15 mouse cellular contexts compared by ENCODE assay signal in genomic region chr8:125317584-125317991, GRCm38 (mm10).
DNase-seq lines count a peak whose midpoint lies in the region; ATAC-seq lines count a peak whose summit lies in the region.
"Had no signal": no experiment of that assay in that cellular context is flagged by ENCODE, and none has a peak within 500 bp of the region (broad histone marks: within the 10 kb centered on the region; RNA-seq: fewer than 3 reads in every experiment).

No protein-coding gene starts in this region.

- no peak overlapping the region for H3K4me3 ChIP-seq in heart, embryonic 11.5 days (ENCODE audit: low read depth, low read length)
- no peak overlapping the region for H3K4me3 ChIP-seq in forebrain, embryonic 10.5 days
- no peak overlapping the region for H3K4me3 ChIP-seq in midbrain, embryonic 16.5 days (ENCODE audit: low read depth, low read length)
- no peak overlapping the region for H3K4me3 ChIP-seq in midbrain, embryonic 15.5 days
- H3K4me3 ChIP-seq: embryonic facial prominence, embryonic 12.5 days; forebrain, embryonic 13.5 days; heart, embryonic 13.5 days; intestine, embryonic 15.5 days; myocyte had no signal

- H3K9me3 ChIP-seq in heart, embryonic 11.5 days (replicated peaks; ENCODE audit: control insufficient read depth, low read length): no peaks in the 10 kb centered on the region
- H3K9me3 ChIP-seq in forebrain, embryonic 10.5 days: no peaks in the 10 kb centered on the region
- no peaks in the 10 kb centered on the region for H3K9me3 ChIP-seq in midbrain, embryonic 16.5 days (replicated peaks; ENCODE audit: control insufficient read depth, low read length, poor library complexity, severe bottlenecking)
- H3K9me3 ChIP-seq in midbrain, embryonic 15.5 days: no peaks in the 10 kb centered on the region
- H3K9me3 ChIP-seq: embryonic facial prominence, embryonic 12.5 days; forebrain, embryonic 13.5 days; heart, embryonic 13.5 days; intestine, embryonic 15.5 days had no signal

- peak; percentile 79 to 82 for DNase-seq in heart, adult 18-20 months
- peak; percentile 36 for DNase-seq in NIH3T3 (ENCODE audit: low read depth)
- DNase-seq in cerebellum, postnatal 10 days: peak; percentile 97 to 98
- DNase-seq in heart, adult 8-10 months (ENCODE audit: low spot score): peak; percentile 69
- DNase-seq in forebrain, embryonic 10.5 days (ENCODE audit: extremely low spot score, low spot score): no peak
- DNase-seq: kidney, postnatal 25 days; liver had no signal

- H3K36me3 ChIP-seq in heart, embryonic 11.5 days (ENCODE audit: control insufficient read depth, insufficient read depth, low read length): no peaks in the 10 kb centered on the region
- no peaks in the 10 kb centered on the region for H3K36me3 ChIP-seq in forebrain, embryonic 10.5 days (replicated peaks)
- H3K36me3 ChIP-seq in midbrain, embryonic 16.5 days (ENCODE audit: control insufficient read depth, insufficient read depth, low read length): no peaks in the 10 kb centered on the region
- no peaks in the 10 kb centered on the region for H3K36me3 ChIP-seq in midbrain, embryonic 15.5 days (replicated peaks)
- H3K36me3 ChIP-seq: embryonic facial prominence, embryonic 12.5 days; heart, embryonic 13.5 days; intestine, embryonic 15.5 days had no signal

- no peak overlapping the region for H3K27ac ChIP-seq in heart, embryonic 11.5 days (ENCODE audit: low read depth, low read length)
- H3K27ac ChIP-seq in forebrain, embryonic 10.5 days: no peak overlapping the region
- no peak overlapping the region for H3K27ac ChIP-seq in midbrain, embryonic 16.5 days (ENCODE audit: low read length)
- no peak overlapping the region for H3K27ac ChIP-seq in midbrain, embryonic 15.5 days
- H3K27ac ChIP-seq: embryonic facial prominence, embryonic 12.5 days; forebrain, embryonic 13.5 days; heart, embryonic 13.5 days; intestine, embryonic 15.5 days had no signal

- ATAC-seq in heart, embryonic 11.5 days (replicated peaks; ENCODE audit: insufficient number of reproducible peaks, low FRiP score, low TSS enrichment): no peak
- no peak for ATAC-seq in midbrain, embryonic 16.5 days
- ATAC-seq in midbrain, embryonic 15.5 days (replicated peaks): no peak
- ATAC-seq: forebrain, embryonic 13.5 days; intestine, embryonic 15.5 days had no signal

- no peak overlapping the region for H3K9ac ChIP-seq in heart, embryonic 11.5 days (ENCODE audit: low read depth, low read length)
- H3K9ac ChIP-seq in midbrain, embryonic 16.5 days (ENCODE audit: low read depth, low read length): no peak overlapping the region
- no peak overlapping the region for H3K9ac ChIP-seq in midbrain, embryonic 15.5 days
- H3K9ac ChIP-seq: embryonic facial prominence, embryonic 12.5 days; forebrain, embryonic 13.5 days; heart, embryonic 13.5 days; intestine, embryonic 15.5 days had no signal

- no peak overlapping the region for H3K4me2 ChIP-seq in heart, embryonic 11.5 days
- no peak overlapping the region for H3K4me2 ChIP-seq in midbrain, embryonic 16.5 days (ENCODE audit: low read length)
- no peak overlapping the region for H3K4me2 ChIP-seq in midbrain, embryonic 15.5 days
- H3K4me2 ChIP-seq: embryonic facial prominence, embryonic 12.5 days; forebrain, embryonic 13.5 days; heart, embryonic 13.5 days; intestine, embryonic 15.5 days had no signal

- 87% methylated on average over 6 of the region's 6 CpGs for WGBS in heart, embryonic 11.5 days (ENCODE audit: insufficient replicate concordance)
- WGBS in forebrain, embryonic 10.5 days: 99% methylated on average over 6 of the region's 6 CpGs
- WGBS in midbrain, embryonic 16.5 days: 96% methylated on average over 6 of the region's 6 CpGs
- 91% methylated on average over 6 of the region's 6 CpGs for WGBS in midbrain, embryonic 15.5 days

- H3K27me3 ChIP-seq in heart, embryonic 11.5 days (ENCODE audit: control insufficient read depth, insufficient read depth, low read length): no peaks in the 10 kb centered on the region
- H3K27me3 ChIP-seq in forebrain, embryonic 10.5 days (ENCODE audit: poor library complexity, severe bottlenecking): peaks cover 15% of the 10 kb centered on the region; the same call in 1 of the 2 replicates
- H3K27me3 ChIP-seq in midbrain, embryonic 16.5 days (ENCODE audit: control insufficient read depth, insufficient read depth, low read depth, low read length): no peaks in the 10 kb centered on the region
- peaks cover 4% of the 10 kb centered on the region; the same call in 1 of the 2 replicates for H3K27me3 ChIP-seq in midbrain, embryonic 15.5 days (replicated peaks)
- H3K27me3 ChIP-seq: embryonic facial prominence, embryonic 12.5 days; heart, embryonic 13.5 days; intestine, embryonic 15.5 days had no signal

- H3K4me1 ChIP-seq in heart, embryonic 11.5 days (ENCODE audit: control insufficient read depth, insufficient read depth, low read length): peaks cover 23% of the 10 kb centered on the region
- peaks cover 24% of the 10 kb centered on the region for H3K4me1 ChIP-seq in forebrain, embryonic 10.5 days
- no peaks in the 10 kb centered on the region for H3K4me1 ChIP-seq in midbrain, embryonic 16.5 days (ENCODE audit: control insufficient read depth, insufficient read depth, low read length)
- peaks cover under 1% of the 10 kb centered on the region; the same call in 1 of the 2 replicates for H3K4me1 ChIP-seq in midbrain, embryonic 15.5 days
- H3K4me1 ChIP-seq: embryonic facial prominence, embryonic 12.5 days; intestine, embryonic 15.5 days had no signal
